Mouse (Mus musculus): ENCODE measurements around the gene Eif4e3.

Gene Eif4e3

GRCm38 (mm10) chr6:99665457-99666317 is 884 bp downstream of the Eif4e3 start:
- DNase-seq (ENCODE audit: low read depth, low spot score), result no peak

GRCm38 (mm10) chr6:99663232-99663631 is 3.3 kb downstream of the Eif4e3 start:
- DNase-seq (ENCODE audit: low read depth, low spot score), result no peak

- no peak for DNase-seq (ENCODE audit: low read depth, low spot score)
Observed at GRCm38 (mm10) chr6:99660443-99660842, 6.1 kb downstream of the Eif4e3 start.

- no peak for DNase-seq (ENCODE audit: low read depth, low spot score)
Observed at GRCm38 (mm10) chr6:99658586-99658985, 8.0 kb downstream of the Eif4e3 start.

GRCm38 (mm10) chr6:99656088-99656487 is 10.5 kb downstream of the Eif4e3 start:
- no peak for DNase-seq (ENCODE audit: low read depth, low spot score)

GRCm38 (mm10) chr6:99655488-99655887 is 11.1 kb downstream of the Eif4e3 start:
- DNase-seq (ENCODE audit: low read depth, low spot score), result no peak

GRCm38 (mm10) chr6:99654343-99654742 is 12.2 kb downstream of the Eif4e3 start:
- no peak for DNase-seq (ENCODE audit: low read depth, low spot score)

GRCm38 (mm10) chr6:99652341-99652740 is 14.2 kb downstream of the Eif4e3 start:
- DNase-seq (ENCODE audit: low read depth, low spot score), result no peak

GRCm38 (mm10) chr6:99649307-99649706 is 17.3 kb downstream of the Eif4e3 start:
- DNase-seq (ENCODE audit: low read depth, low spot score), result no peak

GRCm38 (mm10) chr6:99646344-99646743 is 20.2 kb downstream of the Eif4e3 start:
- no peak for DNase-seq (ENCODE audit: low read depth, low spot score)

- no peak for DNase-seq (ENCODE audit: low read depth, low spot score)
Observed at GRCm38 (mm10) chr6:99644876-99645275, 21.7 kb downstream of the Eif4e3 start.

GRCm38 (mm10) chr6:99644386-99644785 is 22.2 kb downstream of the Eif4e3 start:
- no peak for DNase-seq (ENCODE audit: low read depth, low spot score)

GRCm38 (mm10) chr6:99643439-99644199 is 23.0 kb downstream of the Eif4e3 start:
- DNase-seq (ENCODE audit: low read depth, low spot score), result no peak

GRCm38 (mm10) chr6:99637456-99637855 is 29.1 kb downstream of the Eif4e3 start:
- no peak for DNase-seq (ENCODE audit: low read depth, low spot score)

GRCm38 (mm10) chr6:99636801-99637200 is 29.8 kb downstream of the Eif4e3 start:
- DNase-seq (ENCODE audit: low read depth, low spot score), result no peak

GRCm38 (mm10) chr6:99636121-99636520 is 30.4 kb downstream of the Eif4e3 start:
- no peak for DNase-seq (ENCODE audit: low read depth, low spot score)

GRCm38 (mm10) chr6:99632121-99632980 is 34.2 kb downstream of the Eif4e3 start:
- no peak for DNase-seq (ENCODE audit: low read depth, low spot score)

- DNase-seq (ENCODE audit: low read depth, low spot score), result no peak
Observed at GRCm38 (mm10) chr6:99631637-99632036, 34.9 kb downstream of the Eif4e3 start.

GRCm38 (mm10) chr6:99629726-99630458 is 36.7 kb downstream of the Eif4e3 start:
- no peak for DNase-seq (ENCODE audit: low read depth, low spot score)

GRCm38 (mm10) chr6:99626347-99626746 is 40.2 kb downstream of the Eif4e3 start:
- DNase-seq (ENCODE audit: low read depth, low spot score), result no peak

GRCm38 (mm10) chr6:99625803-99626202 is 40.8 kb downstream of the Eif4e3 start:
- DNase-seq (ENCODE audit: low read depth, low spot score), result no peak
